Mouse (Mus musculus) layer of hippocampus, adult 9-10 months (tissue): Measurements from ENCODE around the gene Zbtb32.
A peak's percentile ranks its signal among the peaks of the same experiment; 100 is the strongest.

Experiments
- DNase-seq: peaks from one replicate; pipeline ENCODE4 v3.0.0; 2022; ENCODE audit warnings: low spot score

Zbtb32 gene

GRCm38 (mm10) chr7:30600651-30601050 lies 1.9 kb upstream of the Zbtb32 start:
- DNase-seq, result no peak

DNA sequence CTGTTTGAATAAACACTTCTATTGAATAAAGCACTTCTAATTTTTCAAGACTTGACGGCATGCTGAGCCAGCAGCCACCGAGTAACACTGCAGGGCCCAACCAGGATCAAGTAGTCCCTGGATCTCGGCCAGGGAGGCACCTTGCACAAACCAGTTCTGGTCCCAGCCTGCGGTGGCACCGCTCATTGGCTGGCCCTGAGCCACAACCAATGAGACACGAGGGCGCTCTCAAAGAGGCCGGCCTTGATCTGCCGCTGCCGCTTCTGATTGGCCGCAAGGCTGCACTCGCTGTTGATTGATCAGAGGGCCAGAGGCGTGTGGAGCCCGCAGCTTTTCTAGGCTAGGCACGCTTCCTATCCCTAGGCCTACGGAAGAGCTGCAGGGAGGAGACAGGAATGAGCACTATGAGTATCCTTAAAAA lies 1.2 kb upstream of the Zbtb32 start:
- peak; percentile 78 for DNase-seq

- no peak for DNase-seq
These were observed 1.9 kb downstream of the Zbtb32 start for GRCm38 (mm10) chr7:30596811-30597210.

GRCm38 (mm10) chr7:30596093-30596492 lies 2.6 kb downstream of the Zbtb32 start:
- DNase-seq, result no peak

- DNase-seq, result no peak
These were observed 4.1 kb downstream of the Zbtb32 start for GRCm38 (mm10) chr7:30594510-30595024.

DNA sequence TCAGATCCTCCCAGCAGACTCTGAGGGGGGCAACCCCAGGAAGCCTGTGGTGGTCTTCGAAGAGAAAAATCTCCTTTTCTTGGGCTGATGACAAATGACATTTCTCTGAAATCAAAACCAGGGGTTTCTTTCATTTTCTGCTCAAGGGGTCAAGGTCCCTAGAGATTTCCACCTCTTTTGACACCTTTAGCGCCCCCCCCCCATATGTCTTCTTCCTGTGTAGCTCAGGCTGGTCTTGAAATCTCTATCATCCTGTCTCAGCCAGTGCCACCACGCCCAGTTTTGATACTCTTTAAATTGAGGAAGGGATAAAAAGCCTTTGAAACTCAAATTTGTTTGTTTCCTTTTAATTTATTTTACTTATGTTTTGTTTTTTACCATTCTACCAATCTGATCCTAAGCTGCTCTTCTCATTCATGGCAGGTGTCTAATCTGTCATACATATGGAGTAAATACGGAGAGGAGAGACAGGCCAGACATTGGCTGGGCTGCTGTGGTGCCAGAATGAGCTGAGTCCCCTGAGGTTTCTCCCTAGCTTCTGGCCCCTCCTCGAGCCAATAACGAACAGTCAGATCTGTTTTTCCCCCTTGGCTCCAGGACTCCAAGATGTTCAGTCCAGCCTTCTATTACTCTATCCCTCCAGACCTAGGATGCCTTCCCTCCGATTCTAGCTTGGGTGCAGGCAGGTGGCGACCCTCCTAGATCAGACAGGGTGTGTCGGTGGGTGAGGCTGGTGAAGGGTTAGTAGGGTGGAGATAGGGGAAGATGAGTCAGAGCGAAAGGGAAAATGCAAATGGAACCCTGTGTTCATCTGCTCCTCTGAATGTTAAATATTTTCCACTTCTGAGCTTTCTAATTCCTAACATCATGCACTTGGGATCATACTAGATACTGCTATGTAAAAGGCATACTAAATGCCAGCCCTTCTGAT lies 4.9 kb downstream of the Zbtb32 start:
- DNase-seq, result no peak

- no peak for DNase-seq
These were observed 5.8 kb downstream of the Zbtb32 start for GRCm38 (mm10) chr7:30592772-30593423.

DNA sequence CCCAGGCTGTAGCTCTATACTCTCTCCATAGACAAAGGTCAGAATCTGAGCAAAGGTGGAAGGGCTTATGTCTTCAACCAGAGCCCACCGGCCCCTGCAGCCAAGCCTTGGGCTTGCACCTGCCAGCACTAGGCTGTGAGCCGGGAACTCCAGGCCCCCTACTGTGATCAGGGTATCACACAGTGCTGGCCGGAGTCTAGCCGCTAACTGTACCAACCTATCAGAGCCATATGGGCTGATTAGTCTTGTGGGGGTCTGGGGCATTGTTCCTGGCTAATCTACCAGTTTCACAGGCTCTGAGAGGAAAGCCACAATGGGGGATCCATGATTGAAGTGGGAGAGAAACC lies 7.1 kb downstream of the Zbtb32 start:
- no peak for DNase-seq

DNA sequence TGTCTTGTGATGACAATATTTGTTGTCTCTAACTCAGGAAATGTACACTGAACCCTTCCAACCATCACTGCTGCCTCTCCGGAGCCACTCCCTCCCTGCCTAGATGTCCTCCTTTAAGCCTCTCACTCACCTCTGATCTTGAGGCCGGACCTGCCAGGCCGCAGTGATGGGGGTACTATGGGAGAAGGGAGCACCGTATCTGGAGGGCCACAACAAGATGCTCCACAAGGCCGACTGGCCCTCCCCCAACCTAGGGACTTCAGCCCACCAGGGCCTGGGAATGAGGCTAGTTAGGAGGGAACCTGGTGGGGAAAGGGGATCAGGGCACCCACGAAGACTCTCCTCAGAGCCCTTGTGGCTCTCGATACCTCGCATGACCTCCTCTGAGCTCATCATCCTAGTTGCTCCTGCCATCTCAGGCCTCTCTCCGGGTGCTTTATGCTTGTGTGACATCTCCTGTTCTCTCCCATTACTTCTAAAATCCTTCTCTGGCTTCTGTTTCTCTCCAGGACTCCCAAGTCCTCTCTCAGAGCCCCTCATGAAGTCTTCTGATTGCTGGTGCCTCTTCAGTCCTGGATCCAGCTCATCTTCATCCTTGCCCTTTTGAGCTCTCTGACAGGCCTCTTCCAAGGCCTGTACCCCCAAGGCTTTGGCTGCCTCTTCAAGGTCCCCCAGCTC lies 7.6 kb downstream of the Zbtb32 start:
- no peak for DNase-seq

DNA sequence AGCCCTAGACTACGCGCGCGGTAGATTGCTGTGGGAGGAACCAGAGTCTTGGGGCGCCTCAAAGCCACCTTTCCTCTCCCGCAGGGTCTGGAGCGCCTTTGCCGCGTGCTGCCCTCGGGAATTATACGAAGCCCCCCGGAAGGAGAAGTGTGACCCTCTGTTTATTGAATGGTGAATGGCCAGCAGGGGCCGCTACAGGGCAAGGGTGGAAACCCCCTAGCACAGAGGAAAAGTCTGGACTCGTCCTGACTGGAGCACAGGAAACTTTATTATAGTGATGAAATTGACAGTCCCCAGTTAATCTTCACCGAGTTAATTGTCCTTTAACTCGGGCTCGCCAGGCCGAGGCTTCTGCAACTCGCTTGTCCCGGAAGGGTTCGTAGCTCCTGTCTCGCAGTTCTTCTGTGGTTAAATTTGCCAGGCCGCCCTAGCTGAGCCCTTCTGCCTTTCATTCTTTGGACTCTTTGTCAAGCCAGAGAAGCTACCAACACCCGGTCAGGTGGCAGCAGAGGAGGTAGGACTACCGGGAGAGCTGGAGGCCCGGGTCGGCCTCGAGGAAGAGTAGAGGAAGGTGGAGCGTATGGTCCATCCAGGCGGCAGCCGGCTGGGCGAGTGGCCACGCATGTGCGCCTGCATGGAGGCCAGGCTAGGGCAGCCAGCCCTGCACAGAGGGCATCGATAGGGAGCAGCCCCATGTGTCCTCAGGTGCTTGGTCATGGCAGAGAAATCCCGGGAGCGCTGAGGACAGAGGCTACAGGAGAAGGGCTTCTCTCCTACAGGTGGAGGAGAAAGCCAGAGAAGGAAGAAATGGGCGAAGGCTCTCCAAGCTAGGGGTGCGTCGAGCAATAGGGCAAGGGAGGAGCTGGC lies 9.0 kb downstream of the Zbtb32 start:
- peak; percentile 44 for DNase-seq

DNA sequence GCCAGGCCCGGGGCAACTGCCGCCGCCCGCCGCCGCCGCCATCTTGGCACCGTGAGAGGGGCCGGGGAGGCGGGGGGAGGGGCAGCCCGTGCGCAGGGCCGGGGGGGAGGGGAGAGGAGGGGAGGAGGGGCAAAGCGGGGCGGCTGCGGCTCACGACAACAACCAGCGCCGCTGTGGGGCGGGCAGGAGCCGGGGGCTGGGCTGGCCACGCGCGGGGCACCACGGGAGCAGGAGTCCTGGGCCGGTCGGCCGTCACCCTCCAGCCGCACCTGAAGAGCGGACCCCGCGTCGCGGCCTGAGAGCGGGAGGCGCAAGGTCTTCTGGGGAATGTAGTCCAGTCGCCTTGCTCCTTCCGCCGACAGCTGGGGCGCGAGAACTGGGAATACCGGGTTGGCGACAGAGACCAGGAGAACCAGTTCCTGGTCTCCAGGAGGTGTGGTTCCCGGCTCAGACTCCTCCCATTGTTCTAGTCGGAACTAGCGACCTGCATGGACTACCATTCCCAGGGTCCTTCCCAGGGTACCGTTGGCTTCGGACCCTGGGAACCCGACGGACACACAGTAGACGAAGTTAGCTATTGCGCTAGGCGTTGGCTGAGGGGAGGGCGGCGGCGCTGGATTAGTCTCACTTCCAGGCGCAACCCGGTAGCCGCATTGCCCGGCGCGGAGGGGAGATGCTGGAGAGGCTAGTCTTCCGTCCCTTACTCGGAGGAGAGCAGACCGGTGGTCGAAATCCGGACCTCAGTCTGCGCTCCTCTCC lies 9.9 kb downstream of the Zbtb32 start, which contains the start of gene Kmt2b:
Gene Kmt2b (minus strand): TSS at position 51 of the 759 bp plus-strand sequence.
- DNase-seq, result peak; percentile 88

DNA sequence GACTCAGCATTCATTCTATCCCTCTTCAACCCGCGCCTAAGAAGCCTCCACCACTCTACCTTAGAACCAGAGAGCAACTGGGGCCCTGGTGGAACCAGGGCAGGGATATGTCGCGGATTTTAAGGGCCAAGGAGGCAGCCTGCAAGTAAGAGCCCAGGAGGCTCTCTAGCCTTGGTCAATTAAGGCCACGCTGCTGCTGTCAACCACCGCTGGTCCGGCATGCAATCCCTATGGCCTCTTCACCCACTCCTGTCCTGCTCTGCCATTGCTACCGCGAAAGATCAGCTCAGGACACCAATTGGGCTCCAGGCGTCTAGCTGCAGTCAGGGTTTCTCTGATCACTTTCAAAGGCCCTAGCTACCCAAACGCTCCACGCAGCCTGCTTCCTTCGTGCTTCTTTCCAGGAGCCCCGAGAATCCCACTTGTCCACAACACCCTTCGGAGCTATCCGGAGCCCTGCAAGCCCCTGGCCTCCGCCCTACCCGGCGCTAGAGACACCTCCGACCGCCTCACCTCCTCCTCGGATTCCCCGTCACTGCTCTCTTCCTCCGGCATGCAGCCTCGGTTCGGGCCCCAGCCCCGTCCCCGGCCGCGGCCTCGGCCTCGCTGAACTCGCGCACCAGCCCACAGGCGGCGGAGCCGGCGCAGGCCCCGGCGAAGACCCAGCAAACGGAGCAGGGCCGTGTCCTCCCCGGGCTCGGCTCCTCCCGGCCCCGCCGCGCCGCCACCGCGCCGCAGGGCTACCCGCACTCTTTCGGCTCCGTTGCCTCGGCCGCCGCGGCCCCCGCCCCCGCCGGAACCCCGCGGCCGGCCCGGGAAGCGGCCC lies 10.7 kb downstream of the Zbtb32 start:
- DNase-seq, result peak; percentile 33

DNA sequence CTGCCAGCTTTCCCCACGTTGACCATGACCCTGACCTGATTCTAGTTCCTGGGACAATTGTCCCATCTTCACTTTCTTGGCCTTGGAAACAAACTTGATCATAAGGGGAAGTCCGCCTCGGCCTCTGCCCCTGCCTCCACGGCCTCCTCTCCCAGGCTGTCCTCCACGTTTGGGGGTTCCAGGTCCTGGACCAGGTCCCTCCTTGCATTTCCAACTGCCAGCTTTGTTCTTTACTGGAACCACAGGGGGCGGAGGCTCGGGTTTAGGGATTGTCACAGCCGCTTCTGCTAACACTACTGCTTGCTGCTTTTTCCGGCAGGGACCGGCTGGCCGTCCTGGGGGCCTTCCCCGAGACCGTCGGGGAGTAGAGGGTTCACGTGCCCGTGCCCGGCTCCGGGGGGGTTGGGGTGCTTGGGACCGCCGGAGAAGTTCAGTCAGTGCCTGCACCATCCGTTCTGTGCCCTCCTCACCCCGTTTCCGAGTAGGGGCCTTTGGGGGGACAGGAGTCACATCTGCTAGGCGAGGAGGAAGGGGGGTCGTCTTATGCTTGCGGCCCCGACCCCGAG lies 12.2 kb downstream of the Zbtb32 start:
- DNase-seq, result no peak

- no peak for DNase-seq
These were observed 13.5 kb downstream of the Zbtb32 start for GRCm38 (mm10) chr7:30585170-30585569.

- DNase-seq, result no peak
These were observed 14.4 kb downstream of the Zbtb32 start for GRCm38 (mm10) chr7:30584339-30584738.

DNA sequence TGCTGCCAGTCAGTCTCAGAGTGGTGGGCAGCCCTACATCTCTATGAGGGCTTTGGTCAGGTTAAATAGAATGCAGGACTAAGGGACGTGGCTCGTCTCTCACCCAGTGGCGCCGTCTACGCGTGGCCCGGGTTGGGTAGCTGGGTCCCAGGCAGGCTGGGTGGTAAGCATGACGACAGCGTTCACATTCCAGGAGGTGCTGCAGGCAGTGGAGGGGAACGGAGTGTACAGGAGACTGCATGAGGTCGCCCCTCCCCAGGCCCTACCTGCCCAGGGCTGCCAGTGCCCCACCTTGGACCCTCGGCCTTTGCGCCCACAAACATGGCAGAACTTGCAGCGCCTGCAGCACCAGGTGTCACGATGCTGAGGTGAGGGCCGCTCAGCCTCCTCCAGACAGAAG lies 17.2 kb downstream of the Zbtb32 start:
- no peak for DNase-seq

GRCm38 (mm10) chr7:30579950-30580349 lies 18.8 kb downstream of the Zbtb32 start:
- no peak for DNase-seq

DNA sequence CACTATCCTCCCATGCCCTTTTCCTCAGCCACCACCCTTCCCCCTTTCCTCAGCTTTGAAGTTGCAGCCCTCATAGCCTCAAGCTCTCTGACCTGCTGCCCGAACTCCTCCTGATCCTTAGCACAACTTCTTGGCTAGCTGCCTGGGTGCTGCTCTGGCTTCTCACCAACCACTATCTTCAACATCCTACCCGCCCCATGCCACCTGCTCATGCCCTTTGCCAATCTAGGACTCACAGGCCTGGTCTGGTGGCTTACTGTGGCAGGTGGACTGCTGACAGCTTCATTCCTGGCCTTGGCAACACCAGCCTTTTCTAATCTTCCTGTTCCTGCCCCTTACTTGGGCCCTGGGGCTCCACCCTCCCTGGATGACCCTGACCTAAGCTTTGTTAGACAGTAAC lies 25.7 kb downstream of the Zbtb32 start:
- no peak for DNase-seq

- DNase-seq, result no peak
These were observed 26.3 kb downstream of the Zbtb32 start for GRCm38 (mm10) chr7:30572389-30572788.

GRCm38 (mm10) chr7:30567555-30567954 lies 31.2 kb downstream of the Zbtb32 start:
- DNase-seq, result no peak
